Mouse (Mus musculus) midbrain, embryonic 16.5 days (tissue): ENCODE results near the gene Zfp981. TPM values are rescaled to one million over a fixed set of nuclear protein-coding genes. Genes with fewer than 3 reads are reported as not detected.
A peak's percentile ranks its signal among the peaks of the same experiment; 100 is the strongest.
"Not testable (repeated sequence)": the region's sequence is repeated elsewhere in the genome, so short reads cannot be mapped to it uniquely, and the experiment has no call there.

Experiments used
- ATAC-seq: fragments of 200-750 bp; cut with Nextera tagmentation; 2 replicates; pipeline ENCODE4 v1.8.0; 2017; ENCODE audit warnings: moderate TSS enrichment
- H3K27ac ChIP-seq: fragments of 300-500 bp; sonication (generic); 2 replicates; pipeline ENCODE4 v1.5.1; 2014; ENCODE audit warnings: mild to moderate bottlenecking, low read length, mixed read lengths
- H3K27me3 ChIP-seq: fragments of 300-500 bp; sonication (generic); 2 replicates; pipeline ENCODE4 v1.6.1; 2014; ENCODE audit warnings: low read depth, low read length, mixed read lengths; ENCODE audit not compliant: control insufficient read depth, insufficient read depth
- H3K36me3 ChIP-seq: fragments of 300-500 bp; sonication (generic); 2 replicates; pipeline ENCODE4 v1.6.1; 2014; ENCODE audit warnings: mild to moderate bottlenecking, low read length, moderate library complexity, mixed read lengths; ENCODE audit not compliant: control insufficient read depth, insufficient read depth
- H3K4me1 ChIP-seq: fragments of 300-500 bp; sonication (generic); 2 replicates; pipeline ENCODE4 v1.6.1; 2014; ENCODE audit warnings: mild to moderate bottlenecking, low read length, mixed read lengths; ENCODE audit not compliant: control insufficient read depth, insufficient read depth
- H3K4me2 ChIP-seq: fragments of 300-500 bp; sonication (generic); 2 replicates; pipeline ENCODE4 v1.6.1; 2014; ENCODE audit warnings: mild to moderate bottlenecking, low read length, mixed read lengths
- H3K4me3 ChIP-seq: fragments of 300-500 bp; sonication (generic); 2 replicates; pipeline ENCODE4 v1.5.1; 2014; ENCODE audit warnings: low read depth, mild to moderate bottlenecking, low read length, moderate library complexity, mixed read lengths
- H3K9ac ChIP-seq: fragments of 300-500 bp; sonication (generic); 2 replicates; pipeline ENCODE4 v1.6.1; 2014; ENCODE audit warnings: low read depth, low read length, mixed read lengths
- H3K9me3 ChIP-seq: fragments of 300-500 bp; sonication (generic); replicated peaks from 2 replicates; pipeline ENCODE4 v1.6.1; 2014; ENCODE audit warnings: mild to moderate bottlenecking, low read length, mixed read lengths; ENCODE audit not compliant: control insufficient read depth, poor library complexity, severe bottlenecking
- WGBS: fragments of 180-500 bp; shearing (Covaris S2); extraction: QIAGEN DNeasy Blood & Tissue Kit; methylation state at CpG from one replicate; pipeline ENCODE4 v1.1.7; 2014; 5-methylcytosine and 5-hydroxymethylcytosine counted together
- polyA plus RNA-seq: library from polyadenylated mRNA; unstranded; fragments of >200 nt; fragmentation: Nextera tagmentation; extraction: Ambion mirVana; gene quantifications from 2 replicates; pipeline ENCODE4 v1.2.1, GENCODE M21; 2015

Zfp981 gene
- polyA plus RNA-seq, 1 experiment from 2014 or later: 0.10 TPM

DNA sequence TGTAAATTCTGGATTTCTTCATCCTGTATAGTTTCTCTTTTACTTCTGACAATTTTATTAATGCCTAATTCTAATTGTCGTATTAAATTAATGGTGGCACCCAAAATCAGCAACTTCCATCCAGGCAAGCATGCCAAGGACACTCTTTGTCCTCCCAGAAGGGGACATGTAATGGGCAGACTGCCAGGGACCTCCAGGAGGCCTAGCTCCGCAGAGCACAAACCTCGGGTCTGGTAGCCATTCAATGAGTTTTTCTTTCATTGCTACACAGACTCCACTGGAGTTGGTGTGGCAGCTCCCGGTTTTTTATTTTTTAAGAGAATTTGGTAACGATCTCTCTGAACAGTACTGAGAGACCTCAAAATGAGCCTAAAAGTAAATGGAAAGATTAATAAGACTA is 41.1 kb upstream of the Zfp981 start:
- not testable (repeated sequence) for H3K27ac ChIP-seq, H3K36me3 ChIP-seq, H3K4me1 ChIP-seq, H3K4me3 ChIP-seq, H3K9ac ChIP-seq, ATAC-seq, H3K4me2 ChIP-seq, H3K27me3 ChIP-seq
- WGBS: 86% methylated on average over 5 of the region's 5 CpGs
- H3K9me3 ChIP-seq: peaks cover 45% of the 10 kb centered on the region

DNA sequence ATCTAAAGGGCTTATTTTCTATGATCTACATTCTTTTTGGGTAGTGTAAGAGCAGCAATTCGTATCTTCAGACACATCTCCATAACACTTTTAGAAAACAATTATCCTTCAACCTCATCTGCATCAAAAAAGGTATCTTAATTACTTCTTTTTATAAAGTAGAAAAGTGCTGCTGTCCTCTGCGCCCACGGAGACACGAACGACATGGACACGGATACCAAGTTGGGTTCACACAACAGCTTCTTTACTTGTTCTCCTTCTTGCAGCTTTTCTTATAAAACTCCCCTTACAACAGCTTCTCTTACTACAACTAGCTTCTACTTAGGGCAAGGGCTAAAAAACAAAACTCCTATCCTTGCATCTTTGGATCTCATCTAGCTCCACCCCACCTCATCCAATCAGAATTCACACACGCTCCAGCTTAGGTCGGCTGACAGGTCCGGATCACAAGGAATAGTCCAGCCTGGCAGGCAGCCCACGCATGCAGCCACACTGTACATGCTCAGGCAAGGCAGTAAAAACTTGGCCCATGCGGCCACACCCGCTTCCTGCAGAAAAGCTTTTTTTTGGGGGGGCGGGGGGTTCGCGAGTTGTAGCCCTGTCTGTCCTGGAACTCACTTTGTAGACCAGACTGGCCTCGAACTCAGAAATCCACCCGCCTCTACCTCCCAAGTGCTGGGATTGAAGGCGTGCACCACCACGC is 38.0 kb upstream of the Zfp981 start:
- WGBS: 91% methylated on average over 17 of the region's 19 CpGs

DNA sequence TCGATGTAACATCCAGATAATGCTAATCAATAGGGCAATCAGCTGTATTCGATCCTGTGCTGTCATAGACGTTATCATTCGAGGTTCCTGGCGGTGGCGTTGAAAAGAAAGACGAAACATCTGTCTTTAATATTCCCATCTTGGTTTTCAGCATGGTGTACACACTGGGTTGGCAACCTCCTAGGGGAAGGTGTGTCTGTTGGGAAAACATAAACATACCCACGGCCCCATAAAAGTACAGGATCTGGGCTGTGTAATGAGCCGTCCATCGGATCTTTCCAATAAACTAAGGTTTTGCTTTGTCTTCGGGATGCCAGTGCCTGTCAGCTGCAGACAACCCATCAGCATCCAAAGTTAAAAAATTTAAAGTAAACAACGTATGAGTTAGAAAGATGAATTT is 31.8 kb upstream of the Zfp981 start:
- WGBS: 95% methylated on average over 8 of the region's 12 CpGs
- H3K4me3 ChIP-seq, H3K27ac ChIP-seq, H3K36me3 ChIP-seq, H3K27me3 ChIP-seq, H3K9ac ChIP-seq, H3K4me1 ChIP-seq, ATAC-seq, H3K4me2 ChIP-seq: not testable (repeated sequence)
- H3K9me3 ChIP-seq: peaks cover 12% of the 10 kb centered on the region

More for the DNA sequence above, 38.0 kb upstream of the Zfp981 start:
- H3K4me2 ChIP-seq, ATAC-seq, H3K4me1 ChIP-seq, H3K27me3 ChIP-seq, H3K36me3 ChIP-seq, H3K27ac ChIP-seq, H3K9ac ChIP-seq, H3K4me3 ChIP-seq: not testable (repeated sequence)
- H3K9me3 ChIP-seq: peaks cover 17% of the 10 kb centered on the region

DNA sequence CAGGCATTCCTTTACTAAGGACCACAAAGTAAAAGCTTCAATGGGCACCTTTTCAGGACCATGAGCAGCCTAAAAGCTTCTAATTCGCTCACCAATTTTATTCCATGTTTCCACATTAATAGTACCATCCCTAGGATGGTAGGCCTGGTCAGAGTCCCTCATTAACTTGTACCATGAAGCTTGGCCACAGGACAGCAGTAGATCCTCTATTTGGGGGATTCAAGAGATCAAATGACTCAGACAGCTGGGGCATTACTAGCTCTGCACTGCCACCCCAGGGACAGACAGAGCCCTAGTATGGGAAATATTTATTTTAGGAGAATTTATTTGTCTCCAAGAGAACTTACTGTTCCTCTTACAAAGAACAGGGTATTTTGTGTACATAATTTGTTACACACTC is 27.6 kb upstream of the Zfp981 start:
- H3K36me3 ChIP-seq, H3K4me1 ChIP-seq, H3K27ac ChIP-seq, H3K9ac ChIP-seq, H3K4me3 ChIP-seq, ATAC-seq, H3K27me3 ChIP-seq, H3K4me2 ChIP-seq: not testable (repeated sequence)
- H3K9me3 ChIP-seq: peaks cover 27% of the 10 kb centered on the region
- no CpG with 5 or more reads among the region's 1 CpGs for WGBS

DNA sequence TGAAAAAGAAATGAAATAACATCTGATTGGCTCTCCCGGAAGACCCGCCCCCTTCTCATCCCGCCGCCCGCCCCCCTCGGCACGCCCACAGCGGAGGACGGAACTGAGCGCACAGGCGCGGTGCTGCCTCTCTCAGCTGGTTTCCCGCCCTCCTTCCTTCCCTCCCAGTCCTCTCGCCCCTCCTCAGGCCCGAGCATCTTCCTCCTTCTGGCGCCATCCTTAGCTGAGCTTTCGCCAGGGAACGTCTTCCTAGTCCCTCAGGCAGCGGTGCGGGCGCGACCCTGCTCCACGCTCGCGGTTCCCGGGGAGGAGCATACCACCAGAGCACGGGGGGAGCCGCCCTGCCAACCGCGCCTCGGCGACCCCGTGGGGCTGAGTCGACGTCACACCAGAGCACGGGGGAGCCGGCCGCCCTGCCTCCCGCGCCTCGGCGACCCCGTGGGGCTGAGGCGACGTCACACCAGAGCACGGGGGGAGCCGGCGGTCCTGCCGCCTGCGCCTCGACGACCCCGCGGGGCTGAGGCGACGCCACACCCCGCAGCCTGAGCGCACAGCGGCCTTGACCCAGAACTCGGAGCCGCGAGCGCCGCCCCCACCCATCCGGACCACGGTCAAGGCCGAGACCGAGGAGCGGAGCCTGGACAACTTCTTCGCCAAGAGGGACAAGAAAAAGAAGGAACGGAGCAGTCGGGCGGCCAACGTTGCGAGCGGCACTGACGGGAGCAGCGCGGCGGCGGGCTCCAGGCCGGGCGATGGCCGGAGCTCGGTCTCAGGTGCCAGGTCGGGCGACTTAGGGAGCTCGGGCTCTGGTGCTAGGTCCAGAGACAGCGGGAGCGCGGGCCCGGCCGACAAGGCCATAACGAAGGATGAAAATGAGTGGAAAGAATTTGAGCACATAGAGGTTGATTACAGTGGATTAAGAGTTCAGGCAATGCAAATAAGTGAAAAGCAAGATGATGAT is 26.8 kb upstream of the Zfp981 start:
- WGBS: 61% methylated on average over 56 of the region's 94 CpGs
- not testable (repeated sequence) for H3K27ac ChIP-seq, H3K27me3 ChIP-seq, H3K4me2 ChIP-seq, H3K4me1 ChIP-seq, H3K9ac ChIP-seq, H3K36me3 ChIP-seq, H3K4me3 ChIP-seq
- peak; percentile 82 for ATAC-seq
- peaks cover 24% of the 10 kb centered on the region for H3K9me3 ChIP-seq

DNA sequence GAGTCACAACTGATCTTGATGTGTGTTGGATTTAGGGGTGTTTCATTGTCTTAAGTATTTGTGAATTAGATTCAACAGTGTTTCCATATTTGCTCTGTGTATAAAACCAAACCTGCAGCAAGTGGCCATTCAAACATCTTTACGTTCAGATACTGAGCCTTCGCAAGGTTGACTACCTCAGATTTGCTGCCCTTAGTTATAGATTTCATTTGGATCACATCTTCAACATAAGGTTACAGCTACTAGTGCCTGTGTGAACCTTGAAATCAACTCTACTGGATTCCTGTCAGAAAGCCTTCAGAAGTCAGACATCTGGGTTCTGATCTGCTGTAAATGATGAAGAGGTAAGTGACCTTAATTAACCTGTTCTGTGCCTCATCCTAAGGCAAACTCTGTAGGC is 25.6 kb upstream of the Zfp981 start:
- H3K4me1 ChIP-seq, ATAC-seq, H3K4me3 ChIP-seq, H3K36me3 ChIP-seq, H3K27me3 ChIP-seq, H3K27ac ChIP-seq, H3K4me2 ChIP-seq, H3K9ac ChIP-seq: not testable (repeated sequence)
- H3K9me3 ChIP-seq: peaks cover 31% of the 10 kb centered on the region
- 95% methylated on average over 2 of the region's 2 CpGs for WGBS

DNA sequence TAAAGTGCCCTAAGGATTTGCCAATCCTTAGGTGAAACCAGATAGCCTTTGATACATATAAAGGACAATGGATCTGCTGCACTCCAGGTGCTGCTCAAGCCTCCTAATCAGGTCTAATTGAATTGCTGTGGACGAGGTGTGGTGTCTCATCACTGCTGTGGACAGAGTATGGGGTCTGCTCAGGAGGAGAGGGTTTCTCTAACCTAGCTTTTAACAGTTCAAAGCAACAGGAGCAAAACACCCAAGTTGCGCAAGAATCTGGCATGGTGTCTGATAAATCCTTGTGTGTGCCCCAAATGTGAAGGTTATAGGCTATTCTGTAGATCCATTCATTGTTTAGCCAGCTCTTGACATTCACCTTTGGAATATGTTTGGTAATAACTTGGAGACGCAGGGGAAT is 24.9 kb upstream of the Zfp981 start:
- not testable (repeated sequence) for H3K36me3 ChIP-seq, H3K4me1 ChIP-seq, ATAC-seq, H3K4me3 ChIP-seq, H3K27me3 ChIP-seq, H3K4me2 ChIP-seq, H3K27ac ChIP-seq, H3K9ac ChIP-seq
- H3K9me3 ChIP-seq: peaks cover 36% of the 10 kb centered on the region
- 79% methylated on average over 3 of the region's 3 CpGs for WGBS

DNA sequence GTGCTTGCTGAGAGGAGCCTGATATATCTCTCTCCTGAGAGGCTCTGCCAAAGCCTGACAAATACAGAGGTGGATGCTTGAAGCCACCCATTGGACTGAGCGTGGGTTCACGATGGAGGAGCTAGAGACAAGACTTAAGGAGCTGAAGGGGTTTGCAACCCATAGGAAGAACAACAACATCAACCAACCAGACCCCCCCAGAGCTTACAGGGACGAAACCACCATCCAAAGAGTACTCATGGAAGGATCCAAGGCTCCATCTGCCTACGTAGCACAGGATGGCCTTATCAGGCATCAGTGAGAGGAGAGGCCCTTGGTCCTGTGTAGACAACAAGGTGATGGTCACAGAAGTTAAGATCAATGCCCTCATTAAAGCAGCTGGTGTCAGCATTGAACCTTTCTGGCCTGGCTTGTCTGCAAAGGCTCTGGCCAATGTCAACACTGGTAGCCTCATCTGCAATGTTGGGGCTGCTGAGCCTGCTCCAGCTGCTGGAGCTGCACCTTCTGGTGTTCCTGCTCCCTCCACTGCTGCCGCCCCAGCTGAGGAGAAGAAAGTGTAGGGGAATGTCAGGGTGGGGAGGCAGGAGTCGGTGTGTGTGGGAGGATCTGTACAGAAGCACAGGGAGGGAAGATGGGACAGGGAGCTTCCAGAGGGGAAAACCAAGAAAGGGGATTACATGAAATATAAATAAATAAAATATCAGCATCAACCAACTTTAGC is 21.3 kb upstream of the Zfp981 start:
- not testable (repeated sequence) for H3K4me3 ChIP-seq, H3K27ac ChIP-seq, H3K27me3 ChIP-seq, H3K36me3 ChIP-seq, H3K9ac ChIP-seq, H3K4me2 ChIP-seq, H3K4me1 ChIP-seq
- H3K9me3 ChIP-seq: peaks cover 63% of the 10 kb centered on the region
- ATAC-seq: peak; percentile 40
- 71% methylated on average over 6 of the region's 6 CpGs for WGBS
